Mouse (Mus musculus) embryonic facial prominence, embryonic 10.5 days (tissue): Measurements from ENCODE around the gene Eef1akmt2. TPM values are rescaled to one million over a fixed set of nuclear protein-coding genes. Genes with fewer than 3 reads are reported as not detected.

Experiments
- DNase-seq: peaks from one replicate; pipeline ENCODE4 v3.0.0-alpha.2; 2017; ENCODE audit warnings: low spot score
- H3K27ac ChIP-seq: fragments of 300-500 bp; sonication (generic); replicated peaks from 2 replicates; pipeline ENCODE4 v1.5.1; 2016; ENCODE audit warnings: mild to moderate bottlenecking
- H3K27me3 ChIP-seq: fragments of 300-500 bp; sonication (generic); replicated peaks from 2 replicates; pipeline ENCODE4 v1.6.1; 2016; ENCODE audit warnings: low read depth, mild to moderate bottlenecking; ENCODE audit not compliant: poor library complexity, severe bottlenecking
- H3K36me3 ChIP-seq: fragments of 300-500 bp; sonication (generic); replicated peaks from 2 replicates; pipeline ENCODE4 v1.6.1; 2016; ENCODE audit warnings: mild to moderate bottlenecking, moderate library complexity
- H3K4me1 ChIP-seq: fragments of 300-500 bp; sonication (generic); 2 replicates; pipeline ENCODE4 v1.6.1; 2016
- H3K4me3 ChIP-seq: fragments of 300-500 bp; sonication (generic); 2 replicates; pipeline ENCODE4 v1.5.1; 2016; ENCODE audit warnings: mild to moderate bottlenecking, moderate library complexity
- H3K9me3 ChIP-seq: fragments of 300-500 bp; sonication (generic); 2 replicates; pipeline ENCODE4 v1.6.1; 2016; ENCODE audit warnings: mild to moderate bottlenecking
- WGBS: fragments of 180-500 bp; shearing (Covaris S2); methylation state at CpG from one replicate; pipeline ENCODE4 v1.1.7; 2016; 5-methylcytosine and 5-hydroxymethylcytosine counted together
- polyA plus RNA-seq: library from polyadenylated mRNA; unstranded; fragments of >200 nt; fragmentation: Nextera tagmentation; extraction: Ambion mirVana; gene quantifications from 2 replicates; pipeline ENCODE4 v1.2.1, GENCODE M21; 2016

The Eef1akmt2 gene
- polyA plus RNA-seq, 1 experiment from 2014 or later, result 72.1 TPM

- WGBS, result 68% methylated on average over 5 of the region's 5 CpGs
- no peak overlapping the region for H3K4me3 ChIP-seq
- H3K9me3 ChIP-seq, result no peaks in the 10 kb centered on the region
- no peak for DNase-seq
- peak overlapping the region; percentile 84 for H3K27ac ChIP-seq
- peaks cover 18% of the 10 kb centered on the region for H3K36me3 ChIP-seq
- H3K4me1 ChIP-seq, result peaks cover 81% of the 10 kb centered on the region
- H3K27me3 ChIP-seq, result no peaks in the 10 kb centered on the region
Measured at GRCm38 (mm10) chr7:132806286-132806685, 46.2 kb downstream of the Eef1akmt2 start.

DNA sequence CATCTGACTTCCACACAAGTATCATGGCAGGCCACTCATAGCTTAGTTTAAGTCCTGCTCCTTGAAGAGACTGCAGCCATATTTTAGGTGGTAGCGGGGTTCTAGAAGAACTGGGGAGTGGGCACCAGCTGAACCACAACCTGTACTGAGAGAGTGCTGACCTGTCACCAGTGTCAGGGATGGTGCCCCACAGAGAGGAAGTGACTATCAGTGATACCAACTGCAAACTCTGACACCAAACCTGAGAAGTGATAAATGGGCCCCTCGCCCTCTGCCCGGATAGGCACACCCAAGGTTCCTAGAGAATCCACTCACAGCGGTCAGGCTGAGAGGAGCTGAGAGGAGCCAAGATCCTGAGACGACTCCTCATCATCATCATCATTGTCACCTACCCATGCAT, 47.5 kb downstream of the Eef1akmt2 start:
- no peak for DNase-seq
- Histone ChIP-seq H3K27me3 (no peaks in the 10 kb centered on the region), H3K36me3 (peaks cover 27% of the 10 kb centered on the region), H3K4me1 (peaks cover 76% of the 10 kb centered on the region), H3K9me3 (no peaks in the 10 kb centered on the region), H3K27ac (no peak overlapping the region), H3K4me3 (no peak overlapping the region)
- WGBS, result 88% methylated on average over 5 of the region's 5 CpGs

DNA sequence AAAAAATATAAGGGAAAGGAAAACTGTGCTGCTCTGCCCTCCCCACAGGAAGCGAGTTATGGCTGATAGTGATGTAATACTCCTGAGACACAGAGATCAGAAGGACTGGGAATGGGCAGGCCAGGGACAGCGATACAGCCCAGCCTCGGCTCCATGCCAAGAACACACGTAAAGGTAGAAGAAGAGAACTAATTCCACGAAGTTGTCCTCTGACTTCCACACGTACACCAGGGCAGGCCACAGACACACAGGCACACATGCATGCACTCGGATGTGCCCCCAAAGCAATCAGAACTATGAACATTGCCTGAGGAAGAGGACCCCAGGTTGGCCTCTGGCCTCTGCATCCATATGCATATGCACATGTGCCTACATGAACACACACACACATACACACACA, 48.0 kb downstream of the Eef1akmt2 start:
- Histone ChIP-seq H3K27ac (no peak overlapping the region), H3K27me3 (no peaks in the 10 kb centered on the region), H3K36me3 (peaks cover 32% of the 10 kb centered on the region), H3K4me1 (peaks cover 76% of the 10 kb centered on the region), H3K9me3 (no peaks in the 10 kb centered on the region), H3K4me3 (no peak overlapping the region)
- no peak for DNase-seq
- 91% methylated on average over 7 of the region's 7 CpGs for WGBS

GRCm38 (mm10) chr7:132803962-132804361, 48.5 kb downstream of the Eef1akmt2 start:
- Histone ChIP-seq H3K4me3 (no peak overlapping the region), H3K36me3 (peaks cover 35% of the 10 kb centered on the region), H3K9me3 (no peaks in the 10 kb centered on the region), H3K27me3 (no peaks in the 10 kb centered on the region), H3K27ac (no peak overlapping the region), H3K4me1 (peaks cover 76% of the 10 kb centered on the region)
- DNase-seq, result no peak
- 82% methylated on average over 3 of the region's 3 CpGs for WGBS

DNA sequence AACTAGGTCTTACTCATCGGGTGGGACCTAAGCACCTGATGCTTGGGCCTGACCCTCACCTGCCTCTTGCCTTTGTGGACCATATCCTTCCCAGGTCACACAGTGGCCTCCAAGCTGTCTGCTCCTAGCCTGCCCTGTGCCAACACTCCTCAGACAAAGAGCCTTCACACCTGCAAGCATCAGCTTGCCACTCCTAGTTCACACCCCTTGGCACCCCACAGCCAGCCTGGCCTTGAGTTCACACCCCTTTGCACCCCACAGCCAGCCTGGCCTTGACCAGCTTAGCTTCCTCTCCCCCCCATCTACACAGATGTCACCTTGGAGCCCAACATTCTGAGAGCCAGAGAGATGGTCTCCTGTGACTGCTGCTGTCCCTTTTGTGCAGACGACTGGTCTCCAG, 49.1 kb downstream of the Eef1akmt2 start:
- Histone ChIP-seq H3K27me3 (no peaks in the 10 kb centered on the region), H3K4me1 (peaks cover 70% of the 10 kb centered on the region), H3K4me3 (no peak overlapping the region), H3K27ac (no peak overlapping the region; the same call in 1 of the 2 replicates), H3K9me3 (no peaks in the 10 kb centered on the region), H3K36me3 (peaks cover 42% of the 10 kb centered on the region)
- no peak for DNase-seq
- 84% methylated on average over 2 of the region's 2 CpGs for WGBS

DNA sequence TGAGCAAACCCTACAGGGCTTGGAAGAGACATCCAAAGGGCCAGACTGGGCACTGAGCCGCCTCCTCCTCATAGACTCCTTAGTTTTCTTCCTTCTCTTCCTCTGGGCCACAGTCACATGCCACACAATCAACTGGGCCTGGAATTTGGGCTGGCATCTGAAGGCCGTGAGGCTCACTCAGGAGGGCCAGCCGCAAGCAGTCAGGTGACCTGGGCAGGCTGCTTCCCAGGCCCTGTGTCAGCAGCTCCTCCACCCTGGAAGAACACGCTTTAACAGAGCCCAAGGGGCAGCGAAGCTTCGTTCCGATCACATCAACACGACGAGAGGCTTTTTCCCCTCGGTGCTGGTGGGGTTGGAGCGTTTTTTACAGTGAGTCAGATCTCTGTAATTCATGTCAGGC, 49.8 kb downstream of the Eef1akmt2 start:
- no peak overlapping the region for H3K27ac ChIP-seq
- WGBS, result 85% methylated on average over 11 of the region's 11 CpGs
- H3K9me3 ChIP-seq, result no peaks in the 10 kb centered on the region
- H3K4me1 ChIP-seq, result peaks cover 64% of the 10 kb centered on the region
- H3K36me3 ChIP-seq, result peaks cover 48% of the 10 kb centered on the region
- no peak for DNase-seq
- no peak overlapping the region for H3K4me3 ChIP-seq
- no peaks in the 10 kb centered on the region for H3K27me3 ChIP-seq

DNA sequence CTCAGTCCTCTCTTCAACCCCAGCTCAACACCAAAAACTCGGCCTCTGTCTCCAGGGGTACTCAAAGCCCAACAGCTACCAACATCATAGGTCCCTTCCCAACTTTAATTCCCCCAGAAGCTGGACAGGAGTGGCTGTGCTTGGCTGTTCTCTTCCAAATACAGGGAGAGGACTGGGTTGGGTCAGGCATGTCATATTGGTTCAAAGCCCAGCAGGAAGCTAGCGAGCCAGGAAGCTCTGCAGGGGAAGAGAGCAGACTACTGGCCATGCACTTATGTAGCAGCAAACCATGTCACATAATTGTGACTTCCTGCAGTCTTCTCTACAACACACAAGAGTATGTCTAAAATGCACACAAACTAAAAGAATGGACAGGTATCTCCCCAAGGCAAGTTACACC, 50.4 kb downstream of the Eef1akmt2 start:
- WGBS, result 78% methylated on average over 2 of the region's 2 CpGs
- H3K9me3 ChIP-seq, result no peaks in the 10 kb centered on the region
- H3K36me3 ChIP-seq, result peaks cover 46% of the 10 kb centered on the region
- no peaks in the 10 kb centered on the region for H3K27me3 ChIP-seq
- no peak for DNase-seq
- H3K4me3 ChIP-seq, result no peak overlapping the region
- peaks cover 58% of the 10 kb centered on the region for H3K4me1 ChIP-seq
- no peak overlapping the region for H3K27ac ChIP-seq

DNA sequence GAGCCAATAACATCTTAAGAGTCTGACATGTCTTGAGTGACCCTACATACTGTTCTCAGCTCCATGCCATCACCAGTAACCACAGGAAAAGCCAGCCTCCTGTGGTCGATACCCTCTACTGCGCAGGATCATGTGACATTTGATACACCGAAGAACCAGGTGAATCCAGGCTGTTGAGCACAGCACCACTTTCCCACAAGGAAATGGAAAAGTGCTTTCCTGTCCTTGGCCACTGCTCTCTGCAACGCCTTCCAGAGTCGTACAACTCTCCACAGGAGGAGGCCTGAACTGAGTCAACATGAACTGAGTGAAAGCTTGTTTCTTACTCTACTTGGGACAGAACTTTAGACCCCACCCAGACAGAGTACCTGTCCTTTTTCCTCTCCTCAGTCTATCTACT, 51.0 kb downstream of the Eef1akmt2 start:
- Histone ChIP-seq H3K9me3 (no peaks in the 10 kb centered on the region), H3K4me3 (no peak overlapping the region), H3K36me3 (peaks cover 43% of the 10 kb centered on the region), H3K27ac (no peak overlapping the region), H3K27me3 (no peaks in the 10 kb centered on the region), H3K4me1 (peaks cover 52% of the 10 kb centered on the region)
- no peak for DNase-seq
- 90% methylated on average over 5 of the region's 5 CpGs for WGBS

GRCm38 (mm10) chr7:132800868-132801267, 51.6 kb downstream of the Eef1akmt2 start:
- Histone ChIP-seq H3K4me1 (peaks cover 46% of the 10 kb centered on the region), H3K27me3 (no peaks in the 10 kb centered on the region), H3K4me3 (no peak overlapping the region), H3K9me3 (no peaks in the 10 kb centered on the region), H3K36me3 (peaks cover 42% of the 10 kb centered on the region), H3K27ac (no peak overlapping the region)
- 90% methylated on average over 10 of the region's 10 CpGs for WGBS
- no peak for DNase-seq

- Histone ChIP-seq H3K4me3 (no peak overlapping the region), H3K27ac (0 out of 2 replicates have a peak overlapping the region, but pooled peaks have one; percentile 10), H3K27me3 (no peaks in the 10 kb centered on the region), H3K36me3 (peaks cover 42% of the 10 kb centered on the region), H3K4me1 (peaks cover 42% of the 10 kb centered on the region), H3K9me3 (no peaks in the 10 kb centered on the region)
- WGBS, result 88% methylated on average over 5 of the region's 5 CpGs
- no peak for DNase-seq
Measured at GRCm38 (mm10) chr7:132799119-132800016, 53.1 kb downstream of the Eef1akmt2 start.

GRCm38 (mm10) chr7:132795141-132795540, 57.3 kb downstream of the Eef1akmt2 start:
- DNase-seq, result no peak
- Histone ChIP-seq H3K4me1 (peaks cover 51% of the 10 kb centered on the region), H3K9me3 (no peaks in the 10 kb centered on the region), H3K27ac (no peak overlapping the region), H3K27me3 (no peaks in the 10 kb centered on the region), H3K4me3 (no peak overlapping the region), H3K36me3 (peaks cover 33% of the 10 kb centered on the region)
- WGBS, result 93% methylated on average over 5 of the region's 5 CpGs

DNA sequence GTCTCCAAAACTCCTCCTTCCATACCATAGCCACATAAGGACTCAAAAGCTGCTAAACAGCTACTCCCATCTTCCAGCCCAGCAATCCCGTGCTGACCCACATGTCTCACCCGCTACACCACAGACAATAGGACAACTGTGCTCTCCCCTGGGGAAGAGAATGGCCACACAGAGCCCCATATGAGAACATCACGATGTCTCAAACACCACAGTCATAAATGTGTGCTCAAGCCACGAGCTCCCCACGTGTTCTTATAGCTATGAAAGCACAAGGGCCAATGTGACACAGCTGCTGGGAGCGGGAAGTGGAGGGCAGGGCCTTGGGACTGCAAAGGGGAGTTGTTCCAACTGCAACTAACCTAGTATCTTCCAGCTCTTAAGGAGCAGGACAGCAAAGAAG, 59.0 kb downstream of the Eef1akmt2 start:
- Histone ChIP-seq H3K9me3 (no peaks in the 10 kb centered on the region), H3K27ac (no peak overlapping the region), H3K4me3 (no peak overlapping the region), H3K27me3 (no peaks in the 10 kb centered on the region), H3K36me3 (peaks cover 19% of the 10 kb centered on the region), H3K4me1 (peaks cover 39% of the 10 kb centered on the region)
- no peak for DNase-seq
- WGBS, result 75% methylated on average over 6 of the region's 6 CpGs
